Comparison of ENCODE assay signal across 11 mouse cellular contexts in genomic region chr11:114184431-114184830, GRCm38 (mm10).
A peak's percentile ranks its signal among the peaks of the same experiment; 100 is the strongest.
DNase-seq lines count a peak whose midpoint lies in the region; TF ChIP-seq lines count a peak whose summit lies in the region.
"Had no signal": no experiment of that assay in that cellular context is flagged by ENCODE, and none has a peak within 500 bp of the region (broad histone marks: within the 10 kb centered on the region; RNA-seq: fewer than 3 reads in every experiment).

No protein-coding gene starts in this region.

- no peak overlapping the region for H3K27ac ChIP-seq in layer of hippocampus, adult 2 months
- H3K27ac ChIP-seq: kidney, embryonic 15.5 days had no signal

- peak; percentile 36 for DNase-seq in embryo, embryonic 10 days (ENCODE audit: low spot score)
- no peak for DNase-seq in embryo, embryonic 9.5 days (ENCODE audit: extremely low spot score)
- no peak for DNase-seq in layer of hippocampus, adult 2 months (ENCODE audit: low spot score in 2 of 2)
- DNase-seq in layer of hippocampus, postnatal 36 days = no peak
- DNase-seq in splenic B cell, adult 2 months (ENCODE audit: low read depth, low spot score) = peak; percentile 64
- DNase-seq in right cerebral cortex, postnatal 4 days = no peak
- no peak for DNase-seq in adrenal gland, postnatal 36 days
- DNase-seq: cerebellum, postnatal 36 days; heart, postnatal 4 days had no signal

- H3K27me3 ChIP-seq in E14TG2a.4 (ENCODE audit: insufficient read depth, low read length) = peaks cover 53% of the 10 kb centered on the region
- no peaks in the 10 kb centered on the region for H3K27me3 ChIP-seq in splenic B cell, adult 2 months (ENCODE audit: control insufficient read depth, insufficient read depth, low read length, poor library complexity, severe bottlenecking)

- H3K4me1 ChIP-seq in E14TG2a.4 (replicated peaks; ENCODE audit: low read depth, low read length) = peaks cover 17% of the 10 kb centered on the region

- H3K4me3 ChIP-seq in layer of hippocampus, adult 2 months = no peak overlapping the region
- peak overlapping the region; percentile 32; the same call in 1 of the 2 replicates for H3K4me3 ChIP-seq in E14TG2a.4 (replicated peaks; ENCODE audit: low read length)
- H3K4me3 ChIP-seq: kidney, embryonic 15.5 days had no signal

- H3K9me3 ChIP-seq in E14TG2a.4 (ENCODE audit: low read length) = no peaks in the 10 kb centered on the region
- H3K9me3 ChIP-seq: kidney, embryonic 15.5 days had no signal

- H3K36me3 ChIP-seq in E14TG2a.4 (ENCODE audit: insufficient read depth, low read length) = no peaks in the 10 kb centered on the region
- no peaks in the 10 kb centered on the region for H3K36me3 ChIP-seq in splenic B cell, adult 2 months (ENCODE audit: control insufficient read depth, insufficient read depth, low read length, poor library complexity, severe bottlenecking)
- H3K36me3 ChIP-seq: kidney, embryonic 15.5 days had no signal

- TF ChIP-seq CTCF in layer of hippocampus, adult 2 months (conservative IDR thresholded peaks at IDR 0.05) = peak; percentile 46
- TF ChIP-seq CTCF in E14TG2a.4 (conservative IDR thresholded peaks at IDR 0.05; ENCODE audit: low read length) = peak; percentile 32

Comparison
In these comparisons a context has a peak if more than half of its experiments do, and no peak if none do; other contexts are left out.
1. DNase-seq: peak in embryo, embryonic 10 days (single experiment) and splenic B cell, adult 2 months (single experiment); none in embryo, embryonic 9.5 days (single experiment), layer of hippocampus, adult 2 months (0 of 2), layer of hippocampus, postnatal 36 days (0 of 2), right cerebral cortex, postnatal 4 days (single experiment) and adrenal gland, postnatal 36 days (0 of 2).